Mouse (Mus musculus): Measurements from ENCODE around the gene Atp6ap1l. TPM values are rescaled to one million over a fixed set of nuclear protein-coding genes. Genes with fewer than 3 reads are reported as not detected.
"Not testable (repeated sequence)": the region's sequence is repeated elsewhere in the genome, so short reads cannot be mapped to it uniquely, and the experiment has no call there.

Atp6ap1l gene
- under 1 TPM in 3 of 4 experiments, not detected in 1; 0.24 to 0.41 (median 0.31) TPM for total RNA-seq (2022)

- no peak for DNase-seq (ENCODE audit: low spot score)
Measured at GRCm38 (mm10) chr13:90905176-90905575, at the start of gene Atp6ap1l. Gene Atp6ap1l, minus strand, starts transcription at chr13:90905355.

- DNase-seq (ENCODE audit: low spot score): no peak
Measured at GRCm38 (mm10) chr13:90939600-90939999, 34.4 kb upstream of the Atp6ap1l start.

- no peak for DNase-seq (ENCODE audit: low spot score)
Measured at GRCm38 (mm10) chr13:90939192-90939591, 34.0 kb upstream of the Atp6ap1l start.

GRCm38 (mm10) chr13:90935852-90936251 lies 30.7 kb upstream of the Atp6ap1l start:
- DNase-seq (ENCODE audit: low spot score): no peak

- no peak for DNase-seq (ENCODE audit: low spot score)
Measured at GRCm38 (mm10) chr13:90933256-90933655, 28.1 kb upstream of the Atp6ap1l start.

- peak; percentile 73 for DNase-seq (ENCODE audit: low spot score)
Measured at GRCm38 (mm10) chr13:90929847-90930246, 24.7 kb upstream of the Atp6ap1l start.

- DNase-seq (ENCODE audit: low spot score): not testable (repeated sequence)
Measured at GRCm38 (mm10) chr13:90928266-90928665, 23.1 kb upstream of the Atp6ap1l start.

GRCm38 (mm10) chr13:90926938-90927633 lies 21.9 kb upstream of the Atp6ap1l start:
- no peak for DNase-seq (ENCODE audit: low spot score)

GRCm38 (mm10) chr13:90926125-90926765 lies 21.1 kb upstream of the Atp6ap1l start:
- no peak for DNase-seq (ENCODE audit: low spot score)

GRCm38 (mm10) chr13:90925191-90925590 lies 20.0 kb upstream of the Atp6ap1l start:
- DNase-seq (ENCODE audit: low spot score): no peak

- no peak for DNase-seq (ENCODE audit: low spot score)
Measured at GRCm38 (mm10) chr13:90924072-90924471, 18.9 kb upstream of the Atp6ap1l start.

GRCm38 (mm10) chr13:90923617-90924016 lies 18.5 kb upstream of the Atp6ap1l start:
- DNase-seq (ENCODE audit: low spot score): not testable (repeated sequence)

GRCm38 (mm10) chr13:90922751-90923612 lies 17.8 kb upstream of the Atp6ap1l start, which contains the start of gene Rps23:
Gene Rps23, plus strand, starts transcription at chr13:90922958.
- peak; percentile 91 for DNase-seq (ENCODE audit: low spot score)

- DNase-seq (ENCODE audit: low spot score): no peak
Measured at GRCm38 (mm10) chr13:90914721-90915120, 9.6 kb upstream of the Atp6ap1l start.

- DNase-seq (ENCODE audit: low spot score): no peak
Measured at GRCm38 (mm10) chr13:90913675-90914192, 8.6 kb upstream of the Atp6ap1l start.

- no peak for DNase-seq (ENCODE audit: low spot score)
Measured at GRCm38 (mm10) chr13:90912760-90913674, 7.9 kb upstream of the Atp6ap1l start.

- no peak for DNase-seq (ENCODE audit: low spot score)
Measured at GRCm38 (mm10) chr13:90907376-90907775, 2.2 kb upstream of the Atp6ap1l start.

- DNase-seq (ENCODE audit: low spot score): no peak
Measured at GRCm38 (mm10) chr13:90896821-90897220, 8.3 kb downstream of the Atp6ap1l start.

GRCm38 (mm10) chr13:90896098-90896497 lies 9.1 kb downstream of the Atp6ap1l start:
- no peak for DNase-seq (ENCODE audit: low spot score)

- DNase-seq (ENCODE audit: low spot score): no peak
Measured at GRCm38 (mm10) chr13:90894819-90895218, 10.3 kb downstream of the Atp6ap1l start.

- no peak for DNase-seq (ENCODE audit: low spot score)
Measured at GRCm38 (mm10) chr13:90890111-90890510, 15.0 kb downstream of the Atp6ap1l start.

All from heart, adult 8-10 months (tissue).